Mouse (Mus musculus): ENCODE results near the gene Ctnna2.

DNA sequence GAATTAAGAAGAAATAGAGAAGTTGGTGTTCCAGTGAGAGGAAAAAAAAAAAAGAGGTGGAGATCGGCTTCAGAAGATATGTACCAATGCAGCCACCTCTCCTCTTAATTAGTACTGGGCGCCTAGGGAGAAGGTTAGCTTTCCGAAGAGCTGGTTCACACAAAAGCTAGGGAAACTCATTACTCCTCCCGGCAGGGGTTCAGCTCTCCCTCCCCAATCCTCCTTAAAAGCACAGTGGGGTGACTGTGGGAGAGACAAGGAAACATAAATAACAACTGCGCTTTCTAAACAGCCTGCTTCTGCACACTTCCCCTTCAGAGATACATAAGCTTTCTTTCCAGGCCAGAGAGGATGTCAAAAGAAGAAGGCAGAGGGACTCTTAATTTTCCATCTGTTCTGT, 467.7 kb downstream of the Ctnna2 start:
- TF ChIP-seq CTCF (IDR thresholded peaks at IDR 0.05; ENCODE audit: borderline replicate concordance, control insufficient read depth, extremely low read depth, insufficient read depth, low read length, poor library complexity), result no peak
- no peak for TF ChIP-seq POLR2A (IDR thresholded peaks at IDR 0.05; ENCODE audit: control insufficient read depth, extremely low read depth, insufficient read depth, low read length, poor library complexity)

Measured in thymus, adult 2 months (tissue).